Mouse (Mus musculus): ENCODE measurements around the gene Mlkl. TPM values are rescaled to one million over a fixed set of nuclear protein-coding genes. Genes with fewer than 3 reads are reported as not detected.
"Not testable (repeated sequence)": the region's sequence is repeated elsewhere in the genome, so short reads cannot be mapped to it uniquely, and the experiment has no call there.

The Mlkl gene
- total and polyA plus RNA-seq, 3 experiments = 0.72 to 7.9 (median 1.5) TPM

GRCm38 (mm10) chr8:111304359-111304758, 33.6 kb downstream of the Mlkl start:
- H3K4me3 ChIP-seq (replicated peaks in 1 of 3; ENCODE audit: low read depth in 2 of 3, low read length in 2 of 3, poor library complexity in 1 of 3) = no peak overlapping the region
- H3K79me2 ChIP-seq (replicated peaks; ENCODE audit: control insufficient read depth, extremely low read depth, insufficient read depth, poor library complexity, severe bottlenecking) = peaks cover 5% of the 10 kb centered on the region
- dilution Hi-C loops (cut with MboI; ENCODE audit: extremely low pct_ligation_motif_present, extremely low pct_unique_long_range_greater_than_20kb, low sequenced_read_pairs) (no loop called here), in situ Hi-C loops (cut with MboI; ENCODE audit: low pct_ligation_motif_present, low pct_unique_long_range_greater_than_20kb, low sequenced_read_pairs) (no loop called here)
- TF ChIP-seq PAX5 (IDR thresholded peaks at IDR 0.05; ENCODE audit: low read length) (no peak), ETS1 (conservative IDR thresholded peaks at IDR 0.05; ENCODE audit: low read depth, low read length) (no peak), E2F4 (IDR thresholded peaks at IDR 0.05; ENCODE audit: insufficient replicate concordance, low read depth, low read length) (no peak), MAX (IDR thresholded peaks at IDR 0.05; ENCODE audit: low read length) (no peak), POLR2A (IDR thresholded peaks at IDR 0.05; ENCODE audit: low read depth, low read length) (no peak), ZC3H11A (IDR thresholded peaks at IDR 0.05; ENCODE audit: low read depth, low read length) (no peak), HCFC1 (IDR thresholded peaks at IDR 0.05; ENCODE audit: low read depth, low read length) (no peak), USF2 (conservative IDR thresholded peaks at IDR 0.05; ENCODE audit: low read depth, low read length) (no peak), NRF1 (IDR thresholded peaks at IDR 0.05; ENCODE audit: low read depth, low read length) (no peak), POLR2AphosphoS2 (IDR thresholded peaks at IDR 0.05; ENCODE audit: low read depth, low read length) (no peak), MAZ (IDR thresholded peaks at IDR 0.05; ENCODE audit: low read depth, low read length) (no peak), GABPA (IDR thresholded peaks at IDR 0.05; ENCODE audit: insufficient replicate concordance, low read depth, low read length) (no peak), TCF12 (IDR thresholded peaks at IDR 0.05; ENCODE audit: low read depth, low read length) (no peak), ZKSCAN1 (IDR thresholded peaks at IDR 0.05; ENCODE audit: borderline replicate concordance, low read depth, low read length) (no peak), RCOR1 (conservative IDR thresholded peaks at IDR 0.05; ENCODE audit: low read depth, low read length) (no peak), UBTF (IDR thresholded peaks at IDR 0.05; ENCODE audit: low read depth, low read length) (no peak), MAFK (IDR thresholded peaks at IDR 0.05; ENCODE audit: insufficient replicate concordance, low read length) (no peak), CHD2 (IDR thresholded peaks at IDR 0.05; ENCODE audit: low read length) (no peak)
- no peaks in the 10 kb centered on the region for H3K36me3 ChIP-seq (replicated peaks in 1 of 2; ENCODE audit: control insufficient read depth in 1 of 2, insufficient read depth in 1 of 2, low read length in 1 of 2)
- H3K4me2 ChIP-seq (ENCODE audit: insufficient read depth, low read depth, poor library complexity, severe bottlenecking) = no peak overlapping the region
- no peaks in the 10 kb centered on the region for H3K27me3 ChIP-seq (replicated peaks)
- no peak overlapping the region for H3K9ac ChIP-seq (ENCODE audit: insufficient read depth, low read depth)
- no peaks in the 10 kb centered on the region for H3K9me3 ChIP-seq (replicated peaks; ENCODE audit: low read length)
- peaks cover 0 to 3% of the 10 kb centered on the region in 2 experiments; a peak in 1 of 4 replicates for H3K4me1 ChIP-seq (ENCODE audit: control insufficient read depth in 1 of 2, insufficient read depth in 2 of 2)
- no peak for DNase-seq (ENCODE audit: extremely low read depth)
- H3K27ac ChIP-seq (ENCODE audit: insufficient read depth, low read depth) = no peak overlapping the region

DNA sequence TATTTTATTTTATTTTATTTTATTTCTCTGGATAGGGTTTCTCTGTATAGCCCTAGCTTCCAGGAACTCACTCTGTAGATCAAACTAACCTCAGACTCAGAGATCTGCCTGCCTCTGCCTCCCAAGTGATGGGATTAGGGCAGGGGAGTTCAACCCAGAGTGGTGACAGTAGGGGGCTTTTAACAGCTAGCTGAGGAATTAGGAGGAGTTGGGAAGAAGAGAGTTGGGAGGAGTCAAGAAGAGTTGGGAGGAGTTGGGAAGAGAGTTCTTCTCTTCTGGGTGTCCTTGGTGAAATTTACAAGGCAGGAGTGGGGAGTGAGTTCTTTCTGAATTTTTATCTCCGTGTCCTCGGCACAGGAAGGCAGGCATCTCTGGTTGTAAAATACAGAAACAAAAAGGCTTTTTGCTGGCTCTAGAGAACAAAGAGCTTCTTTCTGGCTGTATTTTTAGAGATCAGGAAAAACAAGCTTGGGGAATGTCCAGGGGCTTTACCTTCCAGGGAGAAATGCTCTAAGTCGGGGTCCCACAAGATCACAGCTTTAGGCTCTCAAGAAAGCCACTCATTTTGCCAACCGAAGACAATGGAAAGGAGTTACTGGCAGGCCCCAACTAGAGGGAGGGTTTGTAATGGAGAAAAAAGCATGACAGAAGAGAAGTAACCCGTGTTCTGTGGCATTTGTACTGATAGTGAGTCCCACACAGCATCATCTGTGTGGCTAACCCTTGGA, 34.7 kb downstream of the Mlkl start:
- H3K4me2 ChIP-seq (ENCODE audit: insufficient read depth, low read depth, poor library complexity, severe bottlenecking); H3K4me3 ChIP-seq (replicated peaks in 1 of 3; ENCODE audit: low read depth in 2 of 3, low read length in 2 of 3, poor library complexity in 1 of 3); H3K4me1 ChIP-seq (ENCODE audit: control insufficient read depth in 1 of 2, insufficient read depth in 2 of 2); H3K27ac ChIP-seq (ENCODE audit: insufficient read depth, low read depth); in situ Hi-C loops (cut with MboI; ENCODE audit: low pct_ligation_motif_present, low pct_unique_long_range_greater_than_20kb, low sequenced_read_pairs); dilution Hi-C loops (cut with MboI; ENCODE audit: extremely low pct_ligation_motif_present, extremely low pct_unique_long_range_greater_than_20kb, low sequenced_read_pairs); DNase-seq (ENCODE audit: extremely low read depth); H3K9ac ChIP-seq (ENCODE audit: insufficient read depth, low read depth); H3K9me3 ChIP-seq (replicated peaks; ENCODE audit: low read length); H3K27me3 ChIP-seq (replicated peaks); H3K36me3 ChIP-seq (replicated peaks in 1 of 2; ENCODE audit: control insufficient read depth in 1 of 2, insufficient read depth in 1 of 2, low read length in 1 of 2): not testable (repeated sequence)
- H3K79me2 ChIP-seq (replicated peaks; ENCODE audit: control insufficient read depth, extremely low read depth, insufficient read depth, poor library complexity, severe bottlenecking) = peaks cover 15% of the 10 kb centered on the region

Measured in CH12.LX (cell line).